Mouse (Mus musculus): ENCODE measurements around the gene Gm21972. TPM values are rescaled to one million over a fixed set of nuclear protein-coding genes. Genes with fewer than 3 reads are reported as not detected.

The Gm21972 gene
- 1.2 and 3.4 TPM in 2 replicates for polyA plus RNA-seq (2012; rRNA removed)

GRCm38 (mm10) chr1:86133337-86133736, at the start of gene Gm21972:
Gene Gm21972, plus strand, starts transcription at chr1:86133637.

DNA sequence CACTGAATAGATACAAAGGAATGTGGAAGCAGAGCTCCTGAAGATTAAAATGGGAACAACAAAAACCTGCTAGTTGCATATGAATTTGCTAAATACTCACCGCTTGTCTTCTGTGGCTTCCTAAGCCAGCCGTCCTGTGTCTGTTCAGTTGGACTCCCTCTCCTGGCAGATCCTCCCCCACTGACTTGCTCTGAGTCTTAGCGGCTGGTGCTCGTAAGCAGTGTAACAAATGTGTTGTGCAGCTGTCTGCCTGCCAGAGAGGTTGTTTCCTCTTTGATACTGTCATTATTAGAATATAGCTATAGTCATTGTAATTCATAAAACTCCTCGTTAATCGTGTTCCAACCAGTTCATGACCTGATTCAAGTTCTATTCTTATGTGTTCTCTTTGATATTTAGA, 21.7 kb upstream of the Gm21972 start, which contains the start of gene Htr2b:
Htr2b (minus strand) TSS at position 192 of the 400 bp plus-strand sequence.

DNA sequence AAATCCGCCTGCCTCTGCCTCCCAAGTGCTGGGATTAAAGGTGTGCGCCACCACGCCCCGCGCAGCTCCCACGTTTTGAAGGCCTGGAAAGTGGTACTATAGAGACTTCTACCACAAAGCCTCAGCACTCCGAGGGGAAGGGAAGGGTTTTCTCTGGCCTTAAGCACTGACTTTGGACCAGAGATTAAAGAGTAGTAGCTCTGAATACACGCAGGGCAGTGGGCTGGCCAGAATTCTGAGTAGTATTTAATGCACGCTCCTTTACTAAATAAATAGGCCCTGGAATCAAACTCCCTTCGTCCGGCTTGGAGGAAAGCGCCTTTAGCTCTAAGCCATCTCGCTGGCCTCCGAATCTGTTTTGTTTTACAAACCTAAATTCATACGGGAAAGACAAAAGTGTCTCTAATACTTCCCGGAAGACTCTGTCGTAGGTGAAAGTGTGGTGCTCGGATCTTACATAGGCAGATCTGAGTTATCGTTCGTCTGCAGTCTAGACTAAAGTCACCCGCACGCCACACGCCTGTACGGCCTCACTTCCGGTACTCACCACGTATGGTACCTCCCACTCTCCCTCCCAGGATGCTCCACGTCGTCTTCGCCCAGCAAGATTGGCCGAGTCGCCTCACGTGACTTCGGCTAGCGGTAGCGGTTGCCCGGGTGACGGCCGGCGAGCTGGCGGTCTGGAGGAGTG, 20.8 kb downstream of the Gm21972 start, which contains the start of gene Armc9:
Armc9 (plus strand) TSS at position 648 of the 691 bp plus-strand sequence.

Other genes starting within 250 kb of the Gm21972 start
- 86.2 and 112 TPM in 2 replicates for gene Itm2c, start 239.4 kb upstream of the Gm21972 start, polyA plus RNA-seq (2012; rRNA removed)
- 1.1 and 1.5 TPM in 2 replicates for gene 4933407L21Rik, start 205.2 kb upstream of the Gm21972 start, polyA plus RNA-seq (2012; rRNA removed)
- gene Gpr55, start 172.6 kb upstream of the Gm21972 start, polyA plus RNA-seq (2012; rRNA removed), result 0.01 TPM in 2 replicates
- gene Spata3, start 116.8 kb upstream of the Gm21972 start, polyA plus RNA-seq (2012; rRNA removed), result not detected in 2 replicates
- gene 2810459M11Rik, start 87.8 kb upstream of the Gm21972 start, polyA plus RNA-seq (2012; rRNA removed), result 0.53 and 1.3 TPM in 2 replicates
- gene Psmd1, start 69.2 kb upstream of the Gm21972 start, polyA plus RNA-seq (2012; rRNA removed), result 112 and 125 TPM in 2 replicates
- not detected in 2 replicates for gene Htr2b, start 21.7 kb upstream of the Gm21972 start, polyA plus RNA-seq (2012; rRNA removed)
- 20.2 and 23.9 TPM in 2 replicates for gene Armc9, start 21.1 kb downstream of the Gm21972 start, polyA plus RNA-seq (2012; rRNA removed)
- gene B3gnt7, start 169.2 kb downstream of the Gm21972 start, polyA plus RNA-seq (2012; rRNA removed), result 2.2 and 3.6 TPM in 2 replicates
- gene Ncl, start 225.8 kb downstream of the Gm21972 start, polyA plus RNA-seq (2012; rRNA removed), result 382 and 1,606 TPM in 2 replicates